Mouse (Mus musculus): ENCODE results near the gene Acin1. TPM values are rescaled to one million over a fixed set of nuclear protein-coding genes. Genes with fewer than 3 reads are reported as not detected.

Acin1 gene
- total RNA-seq (2023) = 100 to 1,000 TPM; 544 to 550 TPM

GRCm38 (mm10) chr14:54686522-54687143, at the start of gene Acin1:
Gene Acin1, minus strand, starts transcription at chr14:54686931.

GRCm38 (mm10) chr14:54712074-54712473, 25.3 kb upstream of the Acin1 start, which contains the start of gene Cebpe:
Gene Cebpe, minus strand, starts transcription at chr14:54712174.

GRCm38 (mm10) chr14:54698733-54699132, 12.0 kb upstream of the Acin1 start, which contains the start of gene Gm29776:
Gene Gm29776, minus strand, starts transcription at chr14:54698833.

GRCm38 (mm10) chr14:54686063-54686521, 639 bp downstream of the Acin1 start, which contains the start of gene 1700123O20Rik:
Gene 1700123O20Rik, plus strand, starts transcription at chr14:54686216.

GRCm38 (mm10) chr14:54641305-54641969, 45.3 kb downstream of the Acin1 start, which contains the start of gene Cdh24:
Gene Cdh24, minus strand, starts transcription at chr14:54641364.

GRCm38 (mm10) chr14:54640946-54641304, 45.8 kb downstream of the Acin1 start, which contains the start of gene Gm17606:
Gene Gm17606, plus strand, starts transcription at chr14:54640952.

GRCm38 (mm10) chr14:54621133-54621532, 65.6 kb downstream of the Acin1 start, which contains the start of gene Psmb11:
Gene Psmb11, plus strand, starts transcription at chr14:54621433.

GRCm38 (mm10) chr14:54617897-54618365, 68.8 kb downstream of the Acin1 start, which contains the start of gene Psmb5:
Gene Psmb5, minus strand, starts transcription at chr14:54618022.

GRCm38 (mm10) chr14:54605752-54606321, 80.9 kb downstream of the Acin1 start, which contains the start of gene 4931414P19Rik:
Gene 4931414P19Rik, minus strand, starts transcription at chr14:54605993.

Other genes with a start within 250 kb of the Acin1 start
- 100 to 1,000 TPM; 186 to 221 TPM for gene Lrp10, start 222.8 kb downstream of the Acin1 start, total RNA-seq (2023)
- gene Rem2, start 210.8 kb downstream of the Acin1 start, total RNA-seq (2023) = 1 to 10 TPM; 1.5 TPM
- 10 to 100 TPM; 35.7 to 39.8 TPM for gene Prmt5, start 169.4 kb downstream of the Acin1 start, total RNA-seq (2023)
- 10 to 100 TPM; 11.6 to 13.0 TPM for gene Haus4, start 132.3 kb downstream of the Acin1 start, total RNA-seq (2023)
- gene Ajuba, start 109.4 kb downstream of the Acin1 start, total RNA-seq (2023) = not detected
- gene 4931414P19Rik, start 80.9 kb downstream of the Acin1 start, total RNA-seq (2023) = 1 to 10 TPM; 6.0 to 7.2 TPM
- 10 to 100 TPM; 54.5 to 60.9 TPM for gene Psmb5, start 68.9 kb downstream of the Acin1 start, total RNA-seq (2023)
- not detected for gene Psmb11, start 65.5 kb downstream of the Acin1 start, total RNA-seq (2023)
- not detected for gene Gm17606, start 46.0 kb downstream of the Acin1 start, total RNA-seq (2023)
- 1 to 10 TPM; 4.2 to 4.5 TPM for gene Cdh24, start 45.6 kb downstream of the Acin1 start, total RNA-seq (2023)
- gene 1700123O20Rik, start 715 bp downstream of the Acin1 start, total RNA-seq (2023) = 10 to 100 TPM; 32.3 to 45.7 TPM
- not detected for gene Gm29776, start 11.9 kb upstream of the Acin1 start, total RNA-seq (2023)
- not detected for gene Cebpe, start 25.2 kb upstream of the Acin1 start, total RNA-seq (2023)
- gene Slc7a8, start 95.0 kb upstream of the Acin1 start, total RNA-seq (2023) = under 1 TPM; 0.12 to 0.35 TPM
- gene Rnf212b, start 127.2 kb upstream of the Acin1 start, total RNA-seq (2023) = not detected
- gene Homez, start 184.0 kb upstream of the Acin1 start, total RNA-seq (2023) = 10 to 100 TPM in 1 of 2 experiments, 1 to 10 TPM in 1; 9.4 to 18.7 TPM
- 1 to 10 TPM; 3.4 to 4.0 TPM for gene Ppp1r3e, start 190.6 kb upstream of the Acin1 start, total RNA-seq (2023)
- 10 to 100 TPM; 10.8 to 12.6 TPM for gene Bcl2l2, start 196.4 kb upstream of the Acin1 start, total RNA-seq (2023)
- 1 to 10 TPM; 1.5 to 1.8 TPM for gene Gm20521, start 196.5 kb upstream of the Acin1 start, total RNA-seq (2023)
- 100 to 1,000 TPM; 303 to 319 TPM for gene Pabpn1, start 205.6 kb upstream of the Acin1 start, total RNA-seq (2023)
- gene Slc22a17, start 226.2 kb upstream of the Acin1 start, total RNA-seq (2023) = 1 to 10 TPM; 3.1 to 4.8 TPM
- gene Efs, start 239.2 kb upstream of the Acin1 start, total RNA-seq (2023) = not detected
- gene Il25, start 245.8 kb upstream of the Acin1 start, total RNA-seq (2023) = not detected
- gene Cmtm5, start 249.3 kb upstream of the Acin1 start, total RNA-seq (2023) = not detected

Data from B cell, adult 67 days (primary cell).